Mouse (Mus musculus): ENCODE measurements at regions not wholly inside any gene's neighbourhood (a gene's known extent, or its start where the extent isn't known, plus 50 kb on each side); places are given as distances from the start of the nearest gene placed in this dataset.

DNA sequence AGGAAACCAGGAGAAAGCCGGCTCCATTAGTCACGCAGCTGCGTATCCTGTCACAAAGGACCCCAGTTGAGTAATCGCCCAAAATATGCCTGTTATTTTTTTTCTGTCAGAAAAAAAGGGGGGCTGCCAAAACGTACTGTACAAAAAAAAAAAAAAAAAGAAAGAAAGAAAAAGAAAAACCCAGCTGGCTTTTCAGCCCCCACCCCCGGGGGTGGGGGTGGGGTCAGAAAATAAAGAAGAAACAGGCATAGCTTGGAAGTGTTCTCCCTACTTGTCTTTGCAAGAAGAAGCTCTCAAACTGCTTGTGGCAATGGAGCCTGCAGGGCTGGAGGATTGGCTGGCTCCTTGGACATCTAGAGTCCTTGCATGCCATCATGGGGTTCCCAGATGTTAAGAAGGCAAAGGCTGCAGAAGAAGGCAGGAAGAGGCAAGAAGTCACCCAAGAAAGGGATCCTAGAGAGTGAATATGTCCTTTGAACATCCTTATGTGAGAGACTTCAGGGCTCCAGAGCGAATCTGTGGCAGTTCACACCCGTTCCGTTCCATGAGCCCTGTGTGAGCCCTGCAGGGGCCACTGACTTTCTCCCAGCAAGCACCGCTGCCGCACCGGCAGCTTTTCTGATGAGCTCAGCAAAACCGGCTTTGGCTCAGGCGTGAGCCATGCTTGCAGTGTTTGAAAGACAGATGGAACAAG, 98.8 kb downstream of the Zfp36l1 start:
- peak overlapping the region; percentile 76 for H3K27ac ChIP-seq (replicated peaks)
- no peaks in the 10 kb centered on the region for H3K36me3 ChIP-seq
- H3K4me1 ChIP-seq (replicated peaks), result peaks cover 18% of the 10 kb centered on the region
- H3K9ac ChIP-seq, result peak overlapping the region; percentile 58
- H3K9me3 ChIP-seq, result no peaks in the 10 kb centered on the region
- peak overlapping the region; percentile 49 for H3K4me2 ChIP-seq
- 20% methylated on average over 14 of the region's 14 CpGs for WGBS
- H3K27me3 ChIP-seq, result no peaks in the 10 kb centered on the region
- H3K4me3 ChIP-seq, result peak overlapping the region; percentile 4; the same call in 1 of the 2 replicates
- peak; percentile 44; the same call in 1 of the 2 replicates for ATAC-seq (ENCODE audit: low read depth)

DNA sequence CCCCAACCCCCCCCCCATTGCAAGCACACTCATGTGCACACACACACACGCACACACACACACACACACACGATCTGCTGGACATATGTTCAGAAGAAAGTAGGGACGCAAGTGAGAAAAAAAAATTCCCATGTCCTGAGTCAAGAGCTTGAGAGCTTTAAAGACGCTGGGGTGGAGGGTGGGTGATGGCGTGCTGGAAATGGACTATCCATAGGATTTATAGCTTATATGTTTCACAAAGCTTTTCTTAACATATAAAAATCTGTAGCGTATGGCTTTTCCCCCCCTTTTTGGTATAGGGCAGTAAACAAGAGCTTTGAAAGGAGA, 99.3 kb downstream of the Zfp36l1 start:
- Histone ChIP-seq H3K4me1 (replicated peaks) (peaks cover 18% of the 10 kb centered on the region), H3K4me2 (peak overlapping the region; percentile 49), H3K9me3 (no peaks in the 10 kb centered on the region), H3K27me3 (no peaks in the 10 kb centered on the region), H3K36me3 (no peaks in the 10 kb centered on the region), H3K9ac (no peak overlapping the region), H3K27ac (replicated peaks) (peak overlapping the region; percentile 76; the same call in 1 of the 2 replicates), H3K4me3 (peak overlapping the region; percentile 4; the same call in 1 of the 2 replicates)
- WGBS, result 34% methylated on average over 6 of the region's 6 CpGs
- ATAC-seq (ENCODE audit: low read depth), result no peak

DNA sequence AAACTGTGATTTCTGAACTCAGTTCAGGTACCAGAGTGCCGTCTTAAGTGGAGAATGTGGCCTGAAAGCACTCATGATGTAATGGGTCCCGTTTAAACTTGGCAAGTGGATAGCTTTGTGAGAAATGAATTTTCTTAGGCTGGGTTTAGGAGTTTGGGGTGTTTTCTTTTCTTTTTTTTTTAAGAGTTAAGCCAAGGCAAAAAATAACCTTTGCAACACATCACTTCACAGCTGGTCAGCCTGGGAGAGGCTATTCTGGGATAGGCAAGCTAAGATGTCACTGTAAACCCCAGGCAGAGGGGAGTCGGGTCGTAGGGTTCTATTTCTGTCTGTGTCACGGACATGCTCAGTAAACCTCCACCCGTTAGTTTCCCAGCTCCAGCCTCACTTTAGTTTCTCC, 100.9 kb downstream of the Zfp36l1 start:
- H3K27me3 ChIP-seq, result no peaks in the 10 kb centered on the region
- no peak overlapping the region for H3K9ac ChIP-seq
- no peaks in the 10 kb centered on the region for H3K36me3 ChIP-seq
- no peak overlapping the region for H3K4me2 ChIP-seq
- no peaks in the 10 kb centered on the region for H3K9me3 ChIP-seq
- peaks cover 25% of the 10 kb centered on the region for H3K4me1 ChIP-seq (replicated peaks)
- ATAC-seq (ENCODE audit: low read depth), result no peak
- H3K4me3 ChIP-seq, result no peak overlapping the region
- 84% methylated on average over 6 of the region's 6 CpGs for WGBS
- no peak overlapping the region for H3K27ac ChIP-seq (replicated peaks)

DNA sequence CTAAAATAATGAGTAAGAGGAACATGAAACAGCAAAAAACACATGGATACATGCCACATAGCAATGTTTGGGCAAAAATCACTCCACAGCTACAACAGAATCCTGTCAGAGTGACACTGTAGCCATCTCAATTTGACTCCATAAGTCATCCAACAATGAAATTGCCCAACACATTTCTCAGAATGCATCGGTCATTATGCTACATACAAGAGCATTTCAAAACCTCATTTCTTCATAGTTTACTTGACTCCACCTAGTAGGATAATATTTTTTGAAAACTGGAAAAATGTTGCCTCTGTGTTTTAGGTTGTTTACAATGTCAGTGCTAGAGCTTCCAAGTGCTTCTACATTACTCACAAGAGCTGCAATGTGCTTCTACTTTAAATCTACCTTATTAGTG, 101.9 kb downstream of the Zfp36l1 start:
- 94% methylated on average over 1 of the region's 1 CpGs for WGBS
- H3K4me3 ChIP-seq, result no peak overlapping the region
- no peaks in the 10 kb centered on the region for H3K36me3 ChIP-seq
- H3K4me2 ChIP-seq, result no peak overlapping the region
- no peaks in the 10 kb centered on the region for H3K27me3 ChIP-seq
- H3K4me1 ChIP-seq (replicated peaks), result peaks cover 25% of the 10 kb centered on the region
- H3K9ac ChIP-seq, result no peak overlapping the region
- no peak overlapping the region for H3K27ac ChIP-seq (replicated peaks)
- no peak for ATAC-seq (ENCODE audit: low read depth)
- H3K9me3 ChIP-seq, result no peaks in the 10 kb centered on the region

DNA sequence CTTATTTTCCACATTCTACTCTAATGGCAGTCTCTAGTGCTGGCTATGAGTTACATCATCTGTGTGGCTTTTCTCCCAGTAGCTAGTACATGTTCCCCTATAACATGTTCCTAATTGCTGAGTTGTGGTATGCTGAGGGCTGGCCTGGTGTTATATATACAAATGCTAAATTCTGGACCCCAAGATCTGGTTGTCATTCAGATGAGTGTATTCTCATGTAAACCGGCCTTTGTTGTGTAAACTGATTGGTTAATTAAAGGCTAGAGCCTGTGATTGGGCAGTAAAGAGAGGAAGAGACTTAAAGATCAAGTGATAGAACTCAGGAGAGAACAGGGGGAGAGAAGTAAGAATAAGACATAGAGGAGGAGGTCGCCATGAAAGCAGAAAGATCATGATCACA, 102.6 kb downstream of the Zfp36l1 start:
- ATAC-seq (ENCODE audit: low read depth), result no peak
- no peak overlapping the region for H3K4me2 ChIP-seq
- H3K27ac ChIP-seq (replicated peaks), result no peak overlapping the region
- H3K4me1 ChIP-seq (replicated peaks), result peaks cover 25% of the 10 kb centered on the region
- H3K9me3 ChIP-seq, result no peaks in the 10 kb centered on the region
- no peaks in the 10 kb centered on the region for H3K27me3 ChIP-seq
- no peak overlapping the region for H3K9ac ChIP-seq
- no peak overlapping the region for H3K4me3 ChIP-seq
- WGBS, result 63% methylated on average over 2 of the region's 2 CpGs
- H3K36me3 ChIP-seq, result no peaks in the 10 kb centered on the region

DNA sequence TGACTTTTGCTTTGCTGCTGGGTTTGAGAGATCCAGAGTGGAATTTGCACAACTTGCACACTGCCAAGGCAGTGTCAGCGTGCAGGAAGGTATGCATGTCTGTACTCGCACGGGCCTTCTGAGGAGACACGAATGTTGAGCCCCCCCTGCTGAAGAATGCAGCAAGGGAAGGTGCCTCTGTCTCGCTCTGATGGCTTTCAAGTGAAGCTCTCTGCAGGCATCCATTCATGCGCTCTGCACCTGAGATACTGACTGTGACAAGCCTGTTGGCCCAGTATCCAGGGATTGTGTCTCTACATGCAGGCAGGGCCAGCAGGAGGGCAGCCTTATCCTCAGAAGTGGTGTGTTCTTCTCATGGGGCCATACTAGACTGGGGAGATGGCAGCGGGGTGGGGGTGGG, 105.0 kb downstream of the Zfp36l1 start:
- Histone ChIP-seq H3K36me3 (no peaks in the 10 kb centered on the region), H3K9me3 (no peaks in the 10 kb centered on the region), H3K4me1 (replicated peaks) (peaks cover 8% of the 10 kb centered on the region), H3K27me3 (no peaks in the 10 kb centered on the region), H3K27ac (replicated peaks) (no peak overlapping the region), H3K9ac (no peak overlapping the region), H3K4me2 (no peak overlapping the region), H3K4me3 (no peak overlapping the region)
- WGBS, result 44% methylated on average over 7 of the region's 7 CpGs
- ATAC-seq (ENCODE audit: low read depth), result no peak

DNA sequence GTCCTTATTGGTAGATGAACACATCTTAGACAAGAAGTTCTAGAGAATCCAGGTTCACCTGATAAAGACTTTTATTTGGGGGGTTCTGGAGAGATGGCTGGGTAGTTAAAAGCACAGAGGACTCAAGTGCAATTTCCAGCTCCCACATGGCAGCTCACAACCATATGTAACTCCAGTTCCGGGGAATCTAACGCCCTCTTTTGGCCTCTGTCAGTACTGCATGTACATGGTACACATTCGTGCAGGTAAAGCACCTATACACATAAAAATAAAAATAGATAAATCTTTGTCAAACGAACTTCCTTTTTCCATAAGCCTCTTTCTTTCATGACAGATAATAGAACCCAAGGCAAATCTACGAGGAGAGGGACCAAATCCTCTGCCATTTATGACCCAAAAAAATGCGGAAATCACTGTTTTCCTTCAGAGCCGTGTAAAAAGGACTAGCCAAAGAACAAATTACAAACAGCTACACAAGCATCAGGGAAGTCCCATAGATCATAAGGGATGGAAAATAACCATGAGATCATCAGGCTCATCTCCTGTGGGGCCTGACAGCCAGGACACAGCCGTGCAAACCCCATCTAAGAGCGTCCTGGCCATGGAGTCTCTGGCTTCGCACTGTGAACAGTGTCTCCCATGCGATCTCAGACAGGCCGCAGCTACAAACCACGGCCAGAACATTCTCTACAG, 107.4 kb downstream of the Zfp36l1 start:
- Histone ChIP-seq H3K4me3 (no peak overlapping the region), H3K27me3 (no peaks in the 10 kb centered on the region), H3K27ac (replicated peaks) (no peak overlapping the region), H3K4me2 (no peak overlapping the region), H3K9ac (no peak overlapping the region), H3K36me3 (no peaks in the 10 kb centered on the region), H3K9me3 (no peaks in the 10 kb centered on the region), H3K4me1 (replicated peaks) (peaks cover 18% of the 10 kb centered on the region)
- WGBS, result 88% methylated on average over 13 of the region's 13 CpGs
- ATAC-seq (ENCODE audit: low read depth), result no peak

DNA sequence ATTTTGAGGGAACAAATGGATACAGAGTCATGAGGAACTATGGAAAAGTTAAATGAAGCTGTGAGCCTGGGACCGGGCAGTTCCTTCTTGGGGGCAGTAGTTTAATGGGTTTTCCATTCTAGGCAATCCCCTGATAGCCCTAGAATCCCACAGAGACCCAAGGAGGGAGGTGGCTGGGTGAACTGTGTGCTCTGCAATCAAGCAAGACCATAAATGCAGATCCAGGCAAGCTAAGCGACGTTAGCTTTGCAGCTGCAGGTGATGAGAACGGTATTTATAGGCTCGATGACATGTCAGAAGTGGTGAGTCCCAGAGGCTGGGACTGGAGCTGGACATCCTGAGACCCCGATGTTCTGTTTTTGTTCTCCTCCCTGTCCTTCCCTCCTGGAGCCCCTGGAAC, 108.2 kb downstream of the Zfp36l1 start:
- Histone ChIP-seq H3K36me3 (no peaks in the 10 kb centered on the region), H3K4me2 (no peak overlapping the region), H3K9ac (no peak overlapping the region), H3K27ac (replicated peaks) (no peak overlapping the region), H3K4me3 (no peak overlapping the region), H3K27me3 (no peaks in the 10 kb centered on the region), H3K4me1 (replicated peaks) (peaks cover 18% of the 10 kb centered on the region), H3K9me3 (no peaks in the 10 kb centered on the region)
- ATAC-seq (ENCODE audit: low read depth), result no peak
- WGBS, result 42% methylated on average over 6 of the region's 6 CpGs

DNA sequence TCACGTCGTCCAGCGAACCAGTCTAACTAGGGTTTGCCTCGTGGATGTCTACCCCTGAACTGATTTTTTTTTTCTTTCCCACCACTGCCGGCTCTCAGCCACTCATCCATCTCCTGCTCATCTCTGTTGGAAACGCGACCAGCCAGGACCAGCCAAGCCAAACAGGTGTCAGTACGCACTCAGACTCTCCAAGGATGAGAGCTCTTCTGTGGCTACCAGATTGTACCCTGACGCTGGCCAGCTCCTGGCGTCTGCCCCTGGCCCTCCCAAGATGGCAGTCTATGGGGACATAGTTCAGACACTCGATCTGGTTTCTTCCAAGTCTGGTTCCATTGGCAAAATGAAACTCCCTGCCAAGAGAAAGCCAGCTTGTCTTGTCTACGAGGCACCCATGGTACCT, 109.3 kb downstream of the Zfp36l1 start:
- Histone ChIP-seq H3K4me2 (no peak overlapping the region), H3K4me1 (replicated peaks) (peaks cover 18% of the 10 kb centered on the region), H3K36me3 (no peaks in the 10 kb centered on the region), H3K4me3 (no peak overlapping the region), H3K27ac (replicated peaks) (no peak overlapping the region; the same call in 1 of the 2 replicates), H3K9me3 (no peaks in the 10 kb centered on the region), H3K27me3 (no peaks in the 10 kb centered on the region), H3K9ac (no peak overlapping the region)
- WGBS, result 87% methylated on average over 12 of the region's 12 CpGs
- ATAC-seq (ENCODE audit: low read depth), result no peak

DNA sequence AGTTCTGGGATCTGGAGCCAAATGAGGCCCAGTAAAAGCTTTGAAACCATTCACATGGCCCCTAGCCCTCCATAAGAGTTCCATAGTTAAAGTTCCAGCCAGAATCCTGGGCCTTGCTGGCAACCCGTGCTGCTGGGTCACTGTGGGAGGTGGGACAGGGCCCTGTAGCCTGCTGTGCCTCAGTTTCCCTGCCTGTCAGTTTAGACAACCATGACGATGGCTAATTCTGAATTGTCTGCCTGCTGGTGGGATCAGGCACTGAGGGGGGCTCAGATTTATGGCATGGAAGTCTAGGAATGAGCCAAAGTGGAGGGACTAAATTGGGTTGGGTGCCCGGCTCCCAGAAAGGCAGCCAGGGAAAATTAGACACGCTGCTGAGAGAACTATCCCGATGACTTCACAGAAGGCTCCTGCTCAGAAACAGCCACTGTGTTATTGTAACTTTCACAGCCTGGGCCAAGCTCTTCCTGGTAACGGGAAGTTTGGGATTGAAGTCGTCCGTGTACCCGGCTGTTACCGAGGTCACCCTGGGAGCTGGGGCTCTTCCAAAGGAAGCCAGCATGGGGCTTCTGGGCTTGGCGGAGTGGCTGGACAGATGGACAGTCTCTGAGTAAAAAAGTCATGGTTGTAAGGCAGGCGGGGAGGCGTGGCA, 110.2 kb downstream of the Zfp36l1 start:
- Histone ChIP-seq H3K4me2 (no peak overlapping the region), H3K27ac (replicated peaks) (peak overlapping the region; percentile 59), H3K36me3 (no peaks in the 10 kb centered on the region), H3K9me3 (no peaks in the 10 kb centered on the region), H3K4me3 (no peak overlapping the region), H3K4me1 (replicated peaks) (peaks cover 14% of the 10 kb centered on the region), H3K9ac (no peak overlapping the region), H3K27me3 (no peaks in the 10 kb centered on the region)
- peak; percentile 85 for ATAC-seq (ENCODE audit: low read depth)
- 23% methylated on average over 13 of the region's 13 CpGs for WGBS

DNA sequence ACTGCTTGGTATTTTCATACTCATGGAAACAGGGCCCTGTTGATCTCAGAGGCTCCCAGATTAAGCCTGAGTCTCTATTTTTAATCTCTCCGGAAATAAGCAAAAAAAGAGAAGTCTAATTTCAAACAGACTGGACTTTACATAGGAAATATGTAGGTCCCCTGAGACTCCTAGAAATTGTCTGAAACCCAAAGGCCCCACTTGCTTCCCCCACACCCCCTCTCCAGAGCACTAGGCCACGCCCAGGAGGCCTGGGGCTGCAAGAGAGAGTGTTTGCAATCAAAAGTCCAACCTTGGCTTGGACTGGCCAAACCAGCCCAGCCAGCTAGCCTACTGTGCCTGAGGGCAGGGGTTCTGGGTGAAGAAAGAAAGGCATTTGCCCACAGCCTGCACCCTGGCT, 111.0 kb downstream of the Zfp36l1 start:
- peak overlapping the region; percentile 59; the same call in 1 of the 2 replicates for H3K27ac ChIP-seq (replicated peaks)
- no peak overlapping the region for H3K4me2 ChIP-seq
- no peak overlapping the region for H3K9ac ChIP-seq
- no peak for ATAC-seq (ENCODE audit: low read depth)
- H3K36me3 ChIP-seq, result no peaks in the 10 kb centered on the region
- no peaks in the 10 kb centered on the region for H3K9me3 ChIP-seq
- H3K27me3 ChIP-seq, result no peaks in the 10 kb centered on the region
- H3K4me1 ChIP-seq (replicated peaks), result peaks cover 11% of the 10 kb centered on the region
- no peak overlapping the region for H3K4me3 ChIP-seq
- WGBS, result 68% methylated on average over 2 of the region's 2 CpGs

DNA sequence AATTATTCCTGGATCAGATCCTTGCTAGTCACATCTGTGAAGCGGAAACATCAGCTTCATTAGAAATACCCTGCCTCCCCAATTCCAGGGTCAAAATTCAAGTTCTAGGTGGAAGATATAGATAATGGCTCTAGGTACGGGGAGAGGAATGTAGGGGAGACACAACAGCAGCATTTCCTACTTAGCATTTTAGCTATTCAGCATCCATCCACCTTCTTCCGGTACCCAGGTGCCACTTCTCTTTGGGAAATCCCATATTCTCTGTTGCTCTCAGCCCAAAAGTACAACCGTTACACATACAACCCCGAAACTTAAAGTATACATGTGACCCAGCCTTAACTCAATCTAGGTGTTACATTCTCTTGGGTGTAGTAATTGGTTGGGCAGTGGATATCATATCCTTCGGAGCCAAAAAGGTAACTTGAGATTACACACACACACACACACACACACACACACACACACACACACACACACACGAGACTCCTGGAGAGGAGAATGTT, 112.9 kb downstream of the Zfp36l1 start:
- H3K27me3 ChIP-seq, result no peaks in the 10 kb centered on the region
- 93% methylated on average over 7 of the region's 7 CpGs for WGBS
- no peaks in the 10 kb centered on the region for H3K9me3 ChIP-seq
- ATAC-seq (ENCODE audit: low read depth), result no peak
- no peak overlapping the region for H3K9ac ChIP-seq
- H3K36me3 ChIP-seq, result no peaks in the 10 kb centered on the region
- no peak overlapping the region for H3K27ac ChIP-seq (replicated peaks)
- H3K4me2 ChIP-seq, result no peak overlapping the region
- peaks cover 12% of the 10 kb centered on the region for H3K4me1 ChIP-seq (replicated peaks)
- H3K4me3 ChIP-seq, result no peak overlapping the region

All from neural tube, embryonic 13.5 days (tissue).